12 mouse cellular contexts compared by ENCODE assay signal in the genomic region with DNA sequence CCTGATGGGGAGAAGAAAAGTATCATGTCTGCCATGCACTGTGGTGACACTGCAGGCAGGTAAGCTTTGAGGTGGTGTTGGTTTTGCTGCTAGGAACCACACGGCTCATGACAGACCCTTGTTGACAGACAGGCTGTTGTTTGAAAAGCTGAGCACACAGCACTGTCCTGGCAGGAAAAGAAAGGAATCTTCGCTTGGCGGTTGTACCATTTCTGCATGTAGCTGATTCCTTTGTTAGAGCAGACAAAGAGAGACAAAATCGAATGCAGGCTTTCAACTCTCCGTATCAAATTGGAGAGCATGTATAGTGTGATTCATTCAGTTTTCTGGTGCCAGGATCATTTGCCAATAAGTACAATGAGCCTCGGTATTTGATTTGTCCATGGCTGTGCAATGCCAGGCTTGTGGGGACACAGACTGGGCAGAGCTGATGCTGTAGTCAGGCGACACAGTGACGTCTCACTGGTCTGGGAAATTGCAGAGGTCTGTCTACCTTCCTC.
DNase-seq lines count a peak whose midpoint lies in the region; ATAC-seq lines count a peak whose summit lies in the region.
"Had no signal": no experiment of that assay in that cellular context is flagged by ENCODE, and none has a peak within 500 bp of the region (broad histone marks: within the 10 kb centered on the region; RNA-seq: fewer than 3 reads in every experiment).

No protein-coding gene starts in this region.

- peak overlapping the region; percentile 14; the same call in 1 of the 2 replicates for H3K9ac ChIP-seq in midbrain, embryonic 14.5 days (replicated peaks; ENCODE audit: low read length)
- H3K9ac ChIP-seq: limb, embryonic 15.5 days had no signal

- H3K9me3 ChIP-seq in hindbrain, embryonic 10.5 days: no peaks in the 10 kb centered on the region
- H3K9me3 ChIP-seq in midbrain, embryonic 14.5 days (ENCODE audit: control insufficient read depth, low read length): no peaks in the 10 kb centered on the region
- H3K9me3 ChIP-seq: limb, embryonic 15.5 days had no signal

- 38% methylated on average over 8 of the region's 8 CpGs for WGBS in hindbrain, embryonic 10.5 days
- WGBS in midbrain, embryonic 14.5 days: 8% methylated on average over 8 of the region's 8 CpGs

- DNase-seq in layer of hippocampus, adult 11-12 months (ENCODE audit: low spot score): peak; percentile 63
- DNase-seq in layer of hippocampus, postnatal 36 days: no peak
- peak; percentile 34 for DNase-seq in brain, embryonic 18.5 days (ENCODE audit: low read depth, low spot score)
- peak; percentile 25 for DNase-seq in hindbrain, embryonic 10.5 days (ENCODE audit: low spot score)
- peak; percentile 72 for DNase-seq in midbrain, embryonic 14.5 days
- DNase-seq in kidney, adult 11 months: no peak
- DNase-seq in kidney, adult 8-10 months: no peak
- no peak for DNase-seq in heart, postnatal 4 days
- DNase-seq: heart, adult 2 months; lung, postnatal 4 days; thymus, postnatal 36 days had no signal

- H3K4me1 ChIP-seq in hindbrain, embryonic 10.5 days (replicated peaks): peaks cover 10% of the 10 kb centered on the region
- peaks cover 14% of the 10 kb centered on the region for H3K4me1 ChIP-seq in midbrain, embryonic 14.5 days (ENCODE audit: control insufficient read depth, insufficient read depth, low read length)
- H3K4me1 ChIP-seq: limb, embryonic 15.5 days had no signal

- H3K4me3 ChIP-seq in hindbrain, embryonic 10.5 days: no peak overlapping the region
- no peak overlapping the region for H3K4me3 ChIP-seq in midbrain, embryonic 14.5 days (replicated peaks; ENCODE audit: low read depth, low read length)
- H3K4me3 ChIP-seq: heart, adult 2 months; limb, embryonic 15.5 days had no signal

- H3K27ac ChIP-seq in hindbrain, embryonic 10.5 days: peak overlapping the region; percentile 66
- H3K27ac ChIP-seq in midbrain, embryonic 14.5 days (replicated peaks; ENCODE audit: low read depth, low read length): peak overlapping the region; percentile 82
- H3K27ac ChIP-seq: heart, adult 2 months; limb, embryonic 15.5 days had no signal

- H3K36me3 ChIP-seq in hindbrain, embryonic 10.5 days: no peaks in the 10 kb centered on the region
- H3K36me3 ChIP-seq in midbrain, embryonic 14.5 days (ENCODE audit: control insufficient read depth, insufficient read depth, low read length): no peaks in the 10 kb centered on the region
- H3K36me3 ChIP-seq: limb, embryonic 15.5 days had no signal

- H3K4me2 ChIP-seq in midbrain, embryonic 14.5 days (ENCODE audit: low read length): 0 out of 2 replicates have a peak overlapping the region, but pooled peaks have one; percentile 7
- H3K4me2 ChIP-seq: limb, embryonic 15.5 days had no signal

- 0 out of 2 replicates have a peak, but pooled peaks cover 4% of the 10 kb centered on the region for H3K27me3 ChIP-seq in hindbrain, embryonic 10.5 days (ENCODE audit: insufficient read depth, poor library complexity, severe bottlenecking)
- H3K27me3 ChIP-seq in midbrain, embryonic 14.5 days (ENCODE audit: control insufficient read depth, insufficient read depth, low read length): no peaks in the 10 kb centered on the region
- H3K27me3 ChIP-seq: limb, embryonic 15.5 days had no signal

- ATAC-seq in midbrain, embryonic 14.5 days (ENCODE audit: low FRiP score, low TSS enrichment): peak; percentile 48; the same call in 1 of the 2 replicates

Comparison
In these comparisons a context has a peak if more than half of its experiments do, and no peak if none do; other contexts are left out.
1. DNase-seq: peak in layer of hippocampus, adult 11-12 months (single experiment), brain, embryonic 18.5 days (single experiment), hindbrain, embryonic 10.5 days (single experiment) and midbrain, embryonic 14.5 days (single experiment); none in layer of hippocampus, postnatal 36 days (0 of 2), kidney, adult 11 months (single experiment), kidney, adult 8-10 months (0 of 2) and heart, postnatal 4 days (single experiment).